Mouse (Mus musculus) lung, adult 2 months (tissue): Measurements from ENCODE around the gene Dock10. TPM values are rescaled to one million over a fixed set of nuclear protein-coding genes. Genes with fewer than 3 reads are reported as not detected.

Source experiments
- DNase-seq: peaks from one replicate; pipeline ENCODE4 v3.0.0; 2022
- H3K4me1 ChIP-seq: fragments of 200-500 bp; 2 replicates; pipeline ENCODE4 v1.6.1; 2011; ENCODE audit warnings: low read length; ENCODE audit not compliant: control insufficient read depth, insufficient read depth
- H3K4me3 ChIP-seq: fragments of 200-500 bp; replicated peaks from 2 replicates; pipeline ENCODE3; 2011; ENCODE audit warnings: low read depth, mild to moderate bottlenecking, control low read depth, low read length; ENCODE audit errors: extremely low read depth
- CTCF ChIP-seq: fragments of 200-500 bp; IDR thresholded peaks from 2 replicates; pipeline ENCODE4 v1.5.1; 2011; ENCODE audit warnings: mild to moderate bottlenecking, low read length, control low read depth; ENCODE audit not compliant: insufficient read depth
- POLR2A ChIP-seq: fragments of 200-500 bp; IDR thresholded peaks from 2 replicates; pipeline ENCODE4 v1.6.1; 2011; ENCODE audit warnings: low read depth, mild to moderate bottlenecking, control low read depth, low read length, borderline replicate concordance; ENCODE audit errors: extremely low read depth
- WGBS: fragments of 180-500 bp; shearing (Covaris S2); methylation state at CpG from one replicate; pipeline ENCODE4 v1.1.7; 2018; 5-methylcytosine and 5-hydroxymethylcytosine counted together
- polyA plus RNA-seq: library from polyadenylated mRNA; depleted of rRNA; stranded (reverse); fragments of >200 nt; gene quantifications from 2 replicates; pipeline ENCODE4 v1.2.3, GENCODE M21; 2012

Dock10 gene
- polyA plus RNA-seq, 1 experiment, result 13.6 TPM

GRCm38 (mm10) chr1:80661506-80662402, 96.6 kb downstream of the Dock10 start:
- TF ChIP-seq POLR2A (no peak), CTCF (no peak)
- WGBS, result 76% methylated on average over 11 of the region's 11 CpGs
- H3K4me1 ChIP-seq, result no peaks in the 10 kb centered on the region
- DNase-seq, result no peak
- no peak overlapping the region for H3K4me3 ChIP-seq

GRCm38 (mm10) chr1:80659465-80660245, 98.7 kb downstream of the Dock10 start:
- no peak for DNase-seq
- 68% methylated on average over 6 of the region's 6 CpGs for WGBS
- no peaks in the 10 kb centered on the region for H3K4me1 ChIP-seq
- H3K4me3 ChIP-seq, result no peak overlapping the region
- TF ChIP-seq CTCF, result no peak
- no peak for TF ChIP-seq POLR2A

GRCm38 (mm10) chr1:80656389-80656788, 101.9 kb downstream of the Dock10 start:
- 60% methylated on average over 2 of the region's 2 CpGs for WGBS
- Histone ChIP-seq H3K4me3 (no peak overlapping the region), H3K4me1 (no peaks in the 10 kb centered on the region)
- TF ChIP-seq CTCF, result no peak
- no peak for TF ChIP-seq POLR2A
- DNase-seq, result no peak

- WGBS, result 45% methylated on average over 1 of the region's 1 CpGs
- H3K4me3 ChIP-seq, result no peak overlapping the region
- DNase-seq, result no peak
- H3K4me1 ChIP-seq, result no peaks in the 10 kb centered on the region
- TF ChIP-seq POLR2A, result no peak
- no peak for TF ChIP-seq CTCF
Measured at GRCm38 (mm10) chr1:80655854-80656253, 102.5 kb downstream of the Dock10 start.

- Histone ChIP-seq H3K4me1 (no peaks in the 10 kb centered on the region), H3K4me3 (no peak overlapping the region)
- no peak for TF ChIP-seq POLR2A
- no peak for TF ChIP-seq CTCF
- 65% methylated on average over 4 of the region's 4 CpGs for WGBS
- DNase-seq, result no peak
Measured at GRCm38 (mm10) chr1:80655195-80655594, 103.1 kb downstream of the Dock10 start.

- no peak overlapping the region for H3K4me3 ChIP-seq
- no peaks in the 10 kb centered on the region for H3K4me1 ChIP-seq
- 65% methylated on average over 1 of the region's 1 CpGs for WGBS
- DNase-seq, result no peak
- TF ChIP-seq POLR2A (no peak), CTCF (no peak)
Measured at GRCm38 (mm10) chr1:80654177-80654576, 104.2 kb downstream of the Dock10 start.

GRCm38 (mm10) chr1:80652803-80653202, 105.5 kb downstream of the Dock10 start:
- DNase-seq, result no peak
- H3K4me3 ChIP-seq, result no peak overlapping the region
- H3K4me1 ChIP-seq, result no peaks in the 10 kb centered on the region
- TF ChIP-seq CTCF (no peak), POLR2A (no peak)

- H3K4me3 ChIP-seq, result no peak overlapping the region
- 76% methylated on average over 2 of the region's 2 CpGs for WGBS
- no peaks in the 10 kb centered on the region for H3K4me1 ChIP-seq
- TF ChIP-seq POLR2A, result no peak
- TF ChIP-seq CTCF, result no peak
- DNase-seq, result no peak
Measured at GRCm38 (mm10) chr1:80652083-80652482, 106.2 kb downstream of the Dock10 start.

GRCm38 (mm10) chr1:80646602-80647001, 111.7 kb downstream of the Dock10 start:
- 48% methylated on average over 3 of the region's 3 CpGs for WGBS
- H3K4me3 ChIP-seq, result no peak overlapping the region
- DNase-seq, result no peak
- TF ChIP-seq POLR2A (no peak), CTCF (no peak)
- no peaks in the 10 kb centered on the region for H3K4me1 ChIP-seq

GRCm38 (mm10) chr1:80643866-80644451, 114.4 kb downstream of the Dock10 start:
- Histone ChIP-seq H3K4me3 (no peak overlapping the region), H3K4me1 (no peaks in the 10 kb centered on the region)
- no peak for DNase-seq
- TF ChIP-seq CTCF (no peak), POLR2A (no peak)
- 64% methylated on average over 4 of the region's 4 CpGs for WGBS
